Mouse (Mus musculus): ENCODE results near the gene Rabep1. TPM values are rescaled to one million over a fixed set of nuclear protein-coding genes. Genes with fewer than 3 reads are reported as not detected.
"Not testable (repeated sequence)": the region's sequence is repeated elsewhere in the genome, so short reads cannot be mapped to it uniquely, and the experiment has no call there.

Rabep1 gene
- total RNA-seq, 2 experiments from 2014 or later: 29.6 to 75.8 TPM

- ATAC-seq (replicated peaks; ENCODE audit: low FRiP score, low TSS enrichment, poor library complexity, severe bottlenecking): peak; percentile 75; the same call in 1 of the 2 replicates
Observed at GRCm38 (mm10) chr11:70826207-70826606, 18.4 kb upstream of the Rabep1 start.

GRCm38 (mm10) chr11:70828975-70829615, 15.5 kb upstream of the Rabep1 start:
- ATAC-seq (replicated peaks; ENCODE audit: low FRiP score, low TSS enrichment, poor library complexity, severe bottlenecking): no peak

- ATAC-seq (replicated peaks; ENCODE audit: low FRiP score, low TSS enrichment, poor library complexity, severe bottlenecking): no peak
Observed at GRCm38 (mm10) chr11:70831201-70831600, 13.4 kb upstream of the Rabep1 start.

- no peak for ATAC-seq (replicated peaks; ENCODE audit: low FRiP score, low TSS enrichment, poor library complexity, severe bottlenecking)
Observed at GRCm38 (mm10) chr11:70833408-70833807, 11.2 kb upstream of the Rabep1 start.

GRCm38 (mm10) chr11:70833831-70834230, 10.7 kb upstream of the Rabep1 start:
- no peak for ATAC-seq (replicated peaks; ENCODE audit: low FRiP score, low TSS enrichment, poor library complexity, severe bottlenecking)

GRCm38 (mm10) chr11:70835381-70835831, 9.2 kb upstream of the Rabep1 start:
- ATAC-seq (replicated peaks; ENCODE audit: low FRiP score, low TSS enrichment, poor library complexity, severe bottlenecking): no peak

- ATAC-seq (replicated peaks; ENCODE audit: low FRiP score, low TSS enrichment, poor library complexity, severe bottlenecking): no peak
Observed at GRCm38 (mm10) chr11:70837031-70837430, 7.5 kb upstream of the Rabep1 start.

- ATAC-seq (replicated peaks; ENCODE audit: low FRiP score, low TSS enrichment, poor library complexity, severe bottlenecking): no peak
Observed at GRCm38 (mm10) chr11:70838610-70839009, 6.0 kb upstream of the Rabep1 start.

GRCm38 (mm10) chr11:70842983-70843382, 1.6 kb upstream of the Rabep1 start:
- no peak for ATAC-seq (replicated peaks; ENCODE audit: low FRiP score, low TSS enrichment, poor library complexity, severe bottlenecking)

- no peak for ATAC-seq (replicated peaks; ENCODE audit: low FRiP score, low TSS enrichment, poor library complexity, severe bottlenecking)
Observed at GRCm38 (mm10) chr11:70843701-70844551, 652 bp upstream of the Rabep1 start.

- no peak for ATAC-seq (replicated peaks; ENCODE audit: low FRiP score, low TSS enrichment, poor library complexity, severe bottlenecking)
Observed at GRCm38 (mm10) chr11:70845457-70845978, 940 bp downstream of the Rabep1 start.

- no peak for ATAC-seq (replicated peaks; ENCODE audit: low FRiP score, low TSS enrichment, poor library complexity, severe bottlenecking)
Observed at GRCm38 (mm10) chr11:70846029-70846428, 1.5 kb downstream of the Rabep1 start.

GRCm38 (mm10) chr11:70860371-70860770, 15.8 kb downstream of the Rabep1 start:
- ATAC-seq (replicated peaks; ENCODE audit: low FRiP score, low TSS enrichment, poor library complexity, severe bottlenecking): no peak

GRCm38 (mm10) chr11:70863204-70863603, 18.6 kb downstream of the Rabep1 start:
- ATAC-seq (replicated peaks; ENCODE audit: low FRiP score, low TSS enrichment, poor library complexity, severe bottlenecking): not testable (repeated sequence)

- no peak for ATAC-seq (replicated peaks; ENCODE audit: low FRiP score, low TSS enrichment, poor library complexity, severe bottlenecking)
Observed at GRCm38 (mm10) chr11:70865223-70865622, 20.6 kb downstream of the Rabep1 start.

GRCm38 (mm10) chr11:70869263-70869662, 24.7 kb downstream of the Rabep1 start:
- no peak for ATAC-seq (replicated peaks; ENCODE audit: low FRiP score, low TSS enrichment, poor library complexity, severe bottlenecking)

GRCm38 (mm10) chr11:70869811-70870210, 25.2 kb downstream of the Rabep1 start:
- ATAC-seq (replicated peaks; ENCODE audit: low FRiP score, low TSS enrichment, poor library complexity, severe bottlenecking): no peak

- ATAC-seq (replicated peaks; ENCODE audit: low FRiP score, low TSS enrichment, poor library complexity, severe bottlenecking): no peak
Observed at GRCm38 (mm10) chr11:70870407-70870806, 25.8 kb downstream of the Rabep1 start.

- ATAC-seq (replicated peaks; ENCODE audit: low FRiP score, low TSS enrichment, poor library complexity, severe bottlenecking): no peak
Observed at GRCm38 (mm10) chr11:70871110-70871509, 26.5 kb downstream of the Rabep1 start.

GRCm38 (mm10) chr11:70871766-70872330, 27.3 kb downstream of the Rabep1 start:
- no peak for ATAC-seq (replicated peaks; ENCODE audit: low FRiP score, low TSS enrichment, poor library complexity, severe bottlenecking)
